Mouse (Mus musculus): ENCODE results near the gene Dcxr. TPM values are rescaled to one million over a fixed set of nuclear protein-coding genes. Genes with fewer than 3 reads are reported as not detected.

Dcxr gene
- polyA plus RNA-seq, 1 experiment from 2014 or later: 7.8 TPM

DNA sequence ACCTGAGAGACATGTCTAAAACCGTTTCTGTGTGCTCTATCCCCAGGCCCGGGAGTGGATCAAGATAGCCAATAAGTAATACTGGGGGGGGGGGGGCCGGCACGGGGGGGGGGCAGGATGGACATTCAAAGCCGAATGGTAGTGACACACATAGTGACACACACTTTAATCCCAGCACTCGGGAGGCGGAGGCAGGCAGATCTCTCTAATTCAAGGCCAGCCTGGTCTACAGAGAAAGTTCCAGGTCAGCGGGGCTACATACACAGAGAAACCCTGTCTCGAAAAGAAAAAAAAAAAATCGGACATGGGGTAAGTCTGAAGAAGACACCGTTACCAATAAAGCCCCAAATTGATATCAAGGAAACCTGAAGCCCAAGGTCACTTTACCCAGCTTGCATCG, 483 bp upstream of the Dcxr start:
- Histone ChIP-seq H3K36me3 (ENCODE audit: poor library complexity, severe bottlenecking) (no peaks in the 10 kb centered on the region), H3K27me3 (peaks cover 22% of the 10 kb centered on the region), H3K9me3 (replicated peaks) (no peaks in the 10 kb centered on the region), H3K9ac (no peak overlapping the region), H3K4me2 (peak overlapping the region; percentile 89), H3K27ac (no peak overlapping the region), H3K4me3 (peak overlapping the region; percentile 55), H3K4me1 (peaks cover 14% of the 10 kb centered on the region)
- ATAC-seq: no peak
- WGBS: 50% methylated on average over 12 of the region's 12 CpGs

DNA sequence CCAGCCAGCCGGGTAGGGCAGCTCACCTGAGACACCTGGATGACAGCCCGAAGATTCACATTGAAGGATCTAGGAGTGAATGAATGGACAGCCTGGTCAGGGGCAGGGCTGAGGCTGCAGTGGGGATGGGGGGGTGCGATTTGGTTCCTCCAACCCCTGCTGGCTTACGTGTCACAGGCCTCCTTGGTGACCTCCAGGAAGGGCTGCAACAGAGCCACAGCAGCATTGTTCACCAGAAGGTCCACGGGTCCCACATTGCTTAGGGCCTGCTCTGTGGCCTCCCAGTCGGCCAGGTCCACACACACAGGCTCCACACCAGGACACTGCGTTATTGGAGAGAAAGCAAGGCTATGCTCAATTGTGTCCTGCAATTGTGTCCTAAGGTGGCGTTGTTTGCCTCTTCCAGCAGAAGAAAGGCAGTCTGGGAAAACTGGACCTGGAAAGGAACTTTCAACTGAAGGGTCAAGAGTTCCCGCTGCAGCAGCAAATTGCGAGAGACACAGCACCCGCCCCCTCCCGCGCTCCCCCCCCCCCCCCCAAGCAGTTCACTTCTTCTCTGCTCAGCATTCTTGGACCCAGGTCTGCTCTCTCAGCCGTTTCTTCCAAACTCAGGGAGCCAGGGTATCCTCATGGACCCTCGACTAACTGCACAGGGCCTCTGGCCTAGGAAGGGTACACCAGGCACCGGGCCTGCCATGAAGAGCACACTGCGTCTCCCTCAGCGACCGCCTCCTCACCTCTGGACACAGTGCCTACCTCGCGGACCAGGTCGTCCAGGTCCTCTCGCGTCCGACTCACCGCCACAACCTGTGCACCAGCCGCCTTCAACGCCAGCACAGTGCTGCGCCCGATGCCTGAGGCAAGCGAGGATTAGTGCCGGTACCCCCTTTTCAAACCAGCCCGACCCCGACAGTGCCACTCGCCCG, 575 bp downstream of the Dcxr start:
- 16% methylated on average over 36 of the region's 36 CpGs for WGBS
- Histone ChIP-seq H3K27ac (no peak overlapping the region), H3K9me3 (replicated peaks) (no peaks in the 10 kb centered on the region), H3K9ac (peak overlapping the region; percentile 69), H3K4me2 (peak overlapping the region; percentile 89), H3K4me1 (peaks cover 25% of the 10 kb centered on the region), H3K4me3 (peak overlapping the region; percentile 55), H3K27me3 (peaks cover 28% of the 10 kb centered on the region), H3K36me3 (ENCODE audit: poor library complexity, severe bottlenecking) (no peaks in the 10 kb centered on the region)
- 0 out of 2 replicates have a peak, but pooled peaks have one; percentile 10 for ATAC-seq

DNA sequence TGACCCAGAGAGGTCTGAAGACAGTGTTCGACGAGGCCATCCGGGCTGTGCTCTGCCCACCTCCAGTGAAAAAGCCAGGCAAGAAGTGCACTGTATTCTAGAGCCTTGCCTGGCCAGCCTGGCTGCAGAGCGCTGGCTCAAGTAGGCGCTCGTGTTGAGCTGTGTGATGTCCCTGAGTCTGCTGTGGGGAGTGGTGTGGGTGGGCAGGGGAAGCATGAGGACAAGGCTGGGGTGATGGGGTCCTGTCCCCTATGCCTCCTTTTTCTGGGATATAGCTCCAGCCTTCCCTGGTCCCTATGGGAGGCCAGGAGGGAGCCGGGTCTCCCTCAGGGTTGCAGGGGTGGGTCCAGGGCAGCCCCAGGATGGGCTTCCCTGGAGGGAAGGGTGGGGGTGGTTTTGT, 3.6 kb downstream of the Dcxr start:
- Histone ChIP-seq H3K9ac (no peak overlapping the region), H3K36me3 (ENCODE audit: poor library complexity, severe bottlenecking) (peaks cover 16% of the 10 kb centered on the region), H3K4me1 (peaks cover 30% of the 10 kb centered on the region), H3K9me3 (replicated peaks) (no peaks in the 10 kb centered on the region), H3K27ac (no peak overlapping the region), H3K4me2 (no peak overlapping the region), H3K27me3 (peaks cover 22% of the 10 kb centered on the region), H3K4me3 (no peak overlapping the region)
- ATAC-seq: no peak
- WGBS: 88% methylated on average over 7 of the region's 7 CpGs

DNA sequence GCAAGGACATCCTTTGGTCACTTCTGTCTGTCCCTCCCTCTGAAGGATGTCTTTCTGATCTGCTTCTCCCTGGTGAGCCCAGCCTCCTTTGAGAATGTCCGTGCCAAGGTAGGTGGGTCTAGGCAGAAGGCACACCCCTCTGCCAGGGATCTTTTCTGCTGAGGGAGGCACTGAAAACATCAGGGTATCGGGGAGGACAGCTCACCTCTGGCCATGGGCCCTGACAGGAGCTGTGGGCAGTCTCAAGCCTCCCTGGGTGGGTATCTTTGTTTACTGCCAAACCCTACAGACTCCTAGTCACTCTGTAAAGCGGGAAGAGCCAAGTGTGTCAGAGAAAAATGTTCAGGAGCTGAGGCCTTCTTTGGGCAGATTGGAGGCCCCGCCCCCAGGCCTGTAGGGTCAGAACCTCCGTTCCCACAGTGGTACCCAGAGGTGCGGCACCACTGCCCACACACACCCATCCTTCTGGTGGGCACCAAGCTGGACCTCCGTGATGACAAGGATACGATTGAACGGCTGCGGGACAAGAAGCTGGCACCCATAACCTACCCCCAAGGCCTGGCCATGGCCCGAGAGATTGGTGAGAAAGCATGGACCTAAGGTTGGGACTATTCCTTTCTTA, 4.2 kb downstream of the Dcxr start:
- ATAC-seq: no peak
- WGBS: 84% methylated on average over 11 of the region's 11 CpGs
- H3K4me2 ChIP-seq: peak overlapping the region; percentile 99
- peaks cover 30% of the 10 kb centered on the region for H3K4me1 ChIP-seq
- peaks cover 23% of the 10 kb centered on the region for H3K36me3 ChIP-seq (ENCODE audit: poor library complexity, severe bottlenecking)
- no peaks in the 10 kb centered on the region for H3K9me3 ChIP-seq (replicated peaks)
- no peak overlapping the region for H3K4me3 ChIP-seq
- no peak overlapping the region for H3K27ac ChIP-seq
- peaks cover 15% of the 10 kb centered on the region for H3K27me3 ChIP-seq
- 0 out of 2 replicates have a peak overlapping the region, but pooled peaks have one; percentile 88 for H3K9ac ChIP-seq

DNA sequence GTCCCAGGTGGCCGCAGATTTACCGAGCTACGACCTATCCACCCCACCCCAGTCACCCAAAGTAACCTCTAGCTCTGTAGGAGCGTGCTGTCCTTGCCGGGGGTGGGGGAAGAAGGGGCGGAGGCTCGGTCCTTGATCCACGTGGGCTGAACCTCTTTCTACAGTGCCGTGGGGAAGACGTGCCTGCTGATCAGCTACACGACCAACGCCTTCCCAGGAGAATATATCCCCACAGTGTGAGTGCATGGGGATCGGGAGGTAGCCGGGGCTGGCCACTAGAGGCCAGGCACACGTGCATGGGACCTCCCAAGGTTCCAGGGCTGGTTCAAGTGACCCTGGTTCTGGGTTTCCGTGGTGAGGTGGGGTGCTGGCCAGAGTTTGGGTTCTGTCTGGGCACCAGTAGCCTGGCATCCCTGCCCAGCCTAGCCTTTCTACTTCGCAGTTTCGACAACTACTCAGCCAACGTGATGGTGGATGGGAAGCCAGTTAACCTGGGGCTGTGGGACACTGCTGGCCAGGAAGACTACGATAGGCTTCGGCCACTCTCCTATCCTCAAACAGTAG, 4.9 kb downstream of the Dcxr start:
- Histone ChIP-seq H3K4me1 (peaks cover 29% of the 10 kb centered on the region), H3K27me3 (peaks cover 14% of the 10 kb centered on the region), H3K9me3 (replicated peaks) (no peaks in the 10 kb centered on the region), H3K4me2 (peak overlapping the region; percentile 99), H3K4me3 (peak overlapping the region; percentile 63), H3K27ac (no peak overlapping the region), H3K9ac (peak overlapping the region; percentile 88), H3K36me3 (ENCODE audit: poor library complexity, severe bottlenecking) (peaks cover 30% of the 10 kb centered on the region)
- whole genome bisulfite sequencing: 20% methylated on average over 21 of the region's 21 CpGs
- ATAC-seq: peak; percentile 7; the same call in 1 of the 2 replicates

DNA sequence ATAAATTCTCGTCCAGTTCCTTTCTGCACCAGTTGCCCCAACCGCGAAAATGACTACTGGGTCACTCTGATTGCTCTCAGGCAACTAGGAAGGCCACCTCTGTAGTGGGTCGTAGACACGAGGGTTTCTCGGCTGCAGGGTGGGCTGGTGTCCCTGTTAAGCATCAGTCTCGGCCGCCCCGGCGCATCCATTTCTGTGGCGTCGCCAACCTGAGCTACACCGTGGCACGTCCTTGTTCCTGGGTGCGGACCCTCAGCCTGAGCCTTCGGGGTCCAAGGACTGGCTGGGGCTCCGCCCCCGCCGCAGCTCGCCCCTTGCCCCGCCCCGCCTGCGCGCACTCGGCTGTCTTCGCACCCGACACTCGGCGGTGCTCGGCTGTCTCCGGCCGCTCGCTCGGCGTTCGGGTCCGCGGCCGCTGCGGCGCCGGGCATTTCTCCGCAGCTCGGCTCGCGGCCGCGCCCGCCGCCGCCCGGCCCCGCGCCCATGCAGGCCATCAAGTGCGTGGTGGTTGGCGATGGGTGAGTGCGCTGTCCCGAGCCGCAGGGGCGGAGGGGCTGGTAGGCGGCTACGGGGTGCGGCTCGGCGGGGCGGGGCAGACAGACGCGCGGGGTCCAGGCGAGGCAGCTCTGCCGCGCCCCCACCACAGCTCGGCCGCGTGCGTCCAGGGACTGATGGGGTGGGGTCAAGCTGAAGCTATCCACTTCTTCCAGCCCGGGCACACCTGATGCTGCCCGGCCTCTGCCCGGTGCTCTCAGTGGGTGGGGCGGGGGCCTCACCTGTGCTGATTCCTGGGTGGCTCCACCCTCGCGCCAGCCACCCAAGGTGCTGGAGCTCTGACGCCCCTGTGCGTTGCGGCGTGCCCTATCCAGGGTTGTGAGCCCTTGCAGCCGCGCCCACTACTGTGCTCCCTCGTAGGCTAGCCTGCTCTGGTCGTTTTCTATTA, 5.7 kb downstream of the Dcxr start, which contains the start of gene Rac3:
TSS of gene Rac3 (plus strand) at position 347 of the 943 bp plus-strand sequence.
- Histone ChIP-seq H3K4me1 (peaks cover 21% of the 10 kb centered on the region), H3K4me2 (peak within 1 kb of the TSS; percentile 99), H3K4me3 (peak within 1 kb of the TSS; percentile 63), H3K36me3 (ENCODE audit: poor library complexity, severe bottlenecking) (peaks cover 34% of the 10 kb centered on the region), H3K9ac (peak within 1 kb of the TSS; percentile 88), H3K27ac (peak within 1 kb of the TSS; percentile 10; the same call in 1 of the 2 replicates), H3K27me3 (peaks cover 11% of the 10 kb centered on the region), H3K9me3 (replicated peaks) (no peaks in the 10 kb centered on the region)
- under 1% methylated on average over 70 of the region's 90 CpGs for WGBS
- peak; percentile 86 for ATAC-seq

DNA sequence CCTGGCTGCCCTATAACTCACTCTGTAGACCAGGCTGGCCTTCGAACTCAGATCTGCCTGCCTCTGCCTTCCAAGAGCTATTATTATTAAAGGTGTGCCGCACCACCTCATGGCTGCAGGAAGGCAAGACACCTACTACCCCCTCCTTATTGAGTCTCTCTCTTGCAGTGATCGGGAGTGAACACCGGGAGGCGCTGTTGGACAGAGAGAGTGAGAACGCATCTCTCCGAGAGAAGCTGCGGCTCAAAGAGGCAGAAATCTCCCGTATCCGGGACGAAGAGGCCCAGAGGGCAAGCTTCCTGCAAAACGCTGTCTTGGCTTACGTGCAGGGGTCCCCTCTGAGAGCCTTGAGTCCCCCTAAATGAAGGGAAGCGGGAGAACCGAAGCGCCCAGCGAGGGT, 6.6 kb downstream of the Dcxr start:
- ATAC-seq: peak; percentile 10; the same call in 1 of the 2 replicates
- WGBS: 8% methylated on average over 17 of the region's 17 CpGs
- Histone ChIP-seq H3K9me3 (replicated peaks) (no peaks in the 10 kb centered on the region), H3K27me3 (peaks cover 11% of the 10 kb centered on the region), H3K4me1 (peaks cover 22% of the 10 kb centered on the region), H3K4me2 (peak overlapping the region; percentile 99), H3K4me3 (peak overlapping the region; percentile 63), H3K9ac (peak overlapping the region; percentile 88), H3K27ac (0 out of 2 replicates have a peak overlapping the region, but pooled peaks have one; percentile 10), H3K36me3 (ENCODE audit: poor library complexity, severe bottlenecking) (peaks cover 40% of the 10 kb centered on the region)

DNA sequence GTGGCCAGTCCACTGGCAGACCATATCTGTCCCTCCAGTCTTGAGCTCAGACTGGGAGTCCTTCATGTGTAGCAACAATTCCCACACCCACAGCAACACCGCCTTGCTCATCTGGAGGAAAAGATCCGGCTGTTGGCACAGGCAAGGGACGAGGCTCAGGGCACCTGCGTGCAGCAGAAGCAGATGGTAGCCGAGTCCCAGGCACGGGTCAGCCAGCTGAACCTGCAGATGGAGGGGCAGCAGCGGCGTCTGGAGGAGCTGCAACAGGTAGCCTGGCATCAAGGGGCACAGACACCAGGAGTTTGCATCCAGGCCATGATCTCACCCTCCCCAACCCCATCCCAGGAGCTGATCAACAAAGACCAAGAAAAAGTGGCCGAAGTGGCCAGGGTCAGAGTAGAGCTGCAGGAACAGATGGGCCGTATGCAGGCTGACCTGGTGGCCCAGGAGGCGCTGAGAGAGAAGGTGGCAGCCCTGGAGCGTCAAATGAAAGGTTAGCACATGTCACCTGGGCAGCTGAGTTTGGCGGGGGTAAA, 7.2 kb downstream of the Dcxr start:
- 87% methylated on average over 13 of the region's 13 CpGs for WGBS
- H3K4me1 ChIP-seq: peaks cover 27% of the 10 kb centered on the region
- H3K4me3 ChIP-seq: no peak overlapping the region
- H3K9me3 ChIP-seq (replicated peaks): no peaks in the 10 kb centered on the region
- ATAC-seq: no peak
- H3K4me2 ChIP-seq: no peak overlapping the region
- no peak overlapping the region for H3K9ac ChIP-seq
- no peak overlapping the region for H3K27ac ChIP-seq
- H3K36me3 ChIP-seq (ENCODE audit: poor library complexity, severe bottlenecking): peaks cover 44% of the 10 kb centered on the region
- peaks cover 11% of the 10 kb centered on the region for H3K27me3 ChIP-seq

DNA sequence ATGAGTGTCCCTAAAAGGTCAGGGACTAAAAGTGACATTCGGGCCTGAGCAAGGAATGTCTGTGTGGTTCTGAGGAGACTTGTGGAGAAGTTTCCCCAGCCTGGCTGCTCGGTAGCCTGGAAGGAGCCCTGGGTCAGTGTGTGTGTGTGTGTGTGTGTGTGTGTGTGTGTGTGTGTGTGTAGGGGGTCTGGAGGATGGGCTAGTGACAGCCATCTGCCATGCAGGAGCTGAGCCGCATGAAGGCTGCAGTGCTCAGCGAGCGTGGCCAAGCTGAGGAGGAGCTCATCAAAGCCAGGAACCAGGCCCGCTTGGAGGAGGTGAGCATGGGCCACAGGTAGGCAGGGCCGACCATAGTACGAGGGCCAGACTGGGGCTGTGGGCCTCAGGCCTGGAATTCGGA, 7.8 kb downstream of the Dcxr start:
- H3K9me3 ChIP-seq (replicated peaks): no peaks in the 10 kb centered on the region
- H3K4me1 ChIP-seq: peaks cover 34% of the 10 kb centered on the region
- peaks cover 44% of the 10 kb centered on the region for H3K36me3 ChIP-seq (ENCODE audit: poor library complexity, severe bottlenecking)
- H3K9ac ChIP-seq: no peak overlapping the region
- ATAC-seq: no peak
- WGBS: 93% methylated on average over 9 of the region's 9 CpGs
- H3K4me2 ChIP-seq: no peak overlapping the region
- no peak overlapping the region for H3K4me3 ChIP-seq
- peaks cover 11% of the 10 kb centered on the region for H3K27me3 ChIP-seq
- H3K27ac ChIP-seq: no peak overlapping the region

DNA sequence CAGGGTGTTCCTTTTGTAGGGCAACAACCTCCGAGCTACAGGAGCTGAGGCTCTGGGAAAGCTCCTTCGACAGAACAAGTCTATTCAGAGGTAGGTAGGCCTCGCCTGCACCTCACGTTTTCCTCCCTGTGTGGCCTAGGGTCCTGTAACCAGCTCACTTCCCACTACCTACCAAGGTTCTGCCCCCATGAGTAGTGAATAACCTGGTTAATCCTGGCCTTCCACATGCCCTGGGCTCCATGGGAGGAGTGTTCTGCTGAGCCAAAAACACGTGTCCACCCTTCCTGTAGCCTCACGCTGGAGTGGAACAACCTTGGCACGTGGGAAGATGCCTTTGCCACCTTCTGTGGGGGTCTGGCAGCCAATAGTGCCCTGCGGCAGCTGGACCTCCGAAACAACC, 11.9 kb downstream of the Dcxr start:
- Histone ChIP-seq H3K9ac (peak overlapping the region; percentile 84; the same call in 1 of the 2 replicates), H3K27me3 (no peaks in the 10 kb centered on the region), H3K4me3 (no peak overlapping the region), H3K36me3 (ENCODE audit: poor library complexity, severe bottlenecking) (peaks cover 61% of the 10 kb centered on the region), H3K4me2 (peak overlapping the region; percentile 92), H3K27ac (no peak overlapping the region), H3K4me1 (peaks cover 32% of the 10 kb centered on the region), H3K9me3 (replicated peaks) (no peaks in the 10 kb centered on the region)
- ATAC-seq: no peak
- WGBS: 89% methylated on average over 9 of the region's 9 CpGs

DNA sequence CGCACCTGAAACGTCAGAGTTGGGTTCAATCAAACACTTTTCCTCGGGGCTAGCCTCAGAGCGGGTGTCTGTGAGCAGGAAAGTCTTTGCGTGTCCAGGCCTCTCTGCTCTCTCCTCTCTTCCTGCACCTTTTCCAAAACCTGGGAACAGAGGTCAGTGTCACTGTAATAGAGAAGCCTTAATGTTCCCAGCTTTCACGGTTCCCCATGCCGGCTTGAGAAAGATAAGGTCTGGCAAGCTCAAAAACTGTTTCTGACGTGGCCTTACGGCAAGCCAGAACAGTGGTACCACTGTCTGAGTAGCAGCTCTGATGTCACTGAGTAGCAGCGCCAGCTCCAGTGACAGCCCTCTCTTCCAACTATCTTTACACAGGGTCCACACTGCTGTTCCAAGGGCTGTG, 12.5 kb downstream of the Dcxr start:
- 66% methylated on average over 10 of the region's 10 CpGs for WGBS
- Histone ChIP-seq H3K4me3 (peak overlapping the region; percentile 63), H3K27me3 (no peaks in the 10 kb centered on the region), H3K4me2 (peak overlapping the region; percentile 92), H3K9me3 (replicated peaks) (no peaks in the 10 kb centered on the region), H3K4me1 (peaks cover 32% of the 10 kb centered on the region), H3K9ac (peak overlapping the region; percentile 84), H3K27ac (no peak overlapping the region), H3K36me3 (ENCODE audit: poor library complexity, severe bottlenecking) (peaks cover 61% of the 10 kb centered on the region)
- no peak for ATAC-seq

All from forebrain, embryonic 13.5 days (tissue).